Mouse (Mus musculus) central nervous system, embryonic 14 days (tissue): ENCODE data around the gene Ipo13. TPM values are rescaled to one million over a fixed set of nuclear protein-coding genes. Genes with fewer than 3 reads are reported as not detected.

Experiments used
- polyA plus RNA-seq: library from polyadenylated mRNA; depleted of rRNA; stranded (reverse); fragments of >200 nt; gene quantifications from 2 replicates; pipeline ENCODE4 v1.2.3, GENCODE M21; 2012; rRNA removed

Ipo13 gene
- 96.5 and 99.8 TPM in 2 replicates for polyA plus RNA-seq

GRCm38 (mm10) chr4:117914591-117915442, at the start of gene Ipo13:
Gene Ipo13 (minus strand): TSS chr4:117914999.

GRCm38 (mm10) chr4:117929391-117929881, 14.6 kb upstream of the Ipo13 start, which contains the start of gene Artn:
Gene Artn (minus strand): TSS chr4:117929763.

GRCm38 (mm10) chr4:117891738-117892161, 23.0 kb downstream of the Ipo13 start, which contains the start of gene Dph2:
Gene Dph2 (minus strand): TSS chr4:117892032.

GRCm38 (mm10) chr4:117887133-117887532, 27.7 kb downstream of the Ipo13 start, which contains the start of gene Atp6v0b:
Gene Atp6v0b (minus strand): TSS chr4:117887333.

GRCm38 (mm10) chr4:117882701-117883691, 31.8 kb downstream of the Ipo13 start, which contains the start of gene B4galt2:
Gene B4galt2 (minus strand): TSS chr4:117883487.

GRCm38 (mm10) chr4:117872471-117872886, 42.3 kb downstream of the Ipo13 start, which contains the start of gene Ccdc24:
Gene Ccdc24 (minus strand): TSS chr4:117872557.

Other genes with a start within 250 kb of the Ipo13 start
- gene Dmap1, start 232.7 kb downstream of the Ipo13 start, polyA plus RNA-seq = 69.7 and 69.9 TPM in 2 replicates
- gene Gm12845, start 190.6 kb downstream of the Ipo13 start, polyA plus RNA-seq = not detected in 2 replicates
- gene Klf17, start 149.4 kb downstream of the Ipo13 start, polyA plus RNA-seq = 0.02 TPM in 1 of 2 replicates, not detected in the other
- 18.3 and 27.1 TPM in 2 replicates for gene Slc6a9, start 80.5 kb downstream of the Ipo13 start, polyA plus RNA-seq
- gene Ccdc24, start 42.4 kb downstream of the Ipo13 start, polyA plus RNA-seq = 17.0 TPM in 2 replicates
- gene B4galt2, start 31.5 kb downstream of the Ipo13 start, polyA plus RNA-seq = 112 and 125 TPM in 2 replicates
- 460 and 476 TPM in 2 replicates for gene Atp6v0b, start 27.7 kb downstream of the Ipo13 start, polyA plus RNA-seq
- 24.1 and 28.8 TPM in 2 replicates for gene Dph2, start 23.0 kb downstream of the Ipo13 start, polyA plus RNA-seq
- gene Artn, start 14.8 kb upstream of the Ipo13 start, polyA plus RNA-seq = 0.59 and 0.96 TPM in 2 replicates
- gene St3gal3, start 219.9 kb upstream of the Ipo13 start, polyA plus RNA-seq = 29.3 and 31.3 TPM in 2 replicates